Mouse (Mus musculus) stomach, postnatal 0 days (tissue): ENCODE measurements at regions not wholly inside any gene's neighbourhood (a gene's known extent, or its start where the extent isn't known, plus 50 kb on each side); places are given as distances from the start of the nearest gene placed in this dataset.

Source experiments
- CTCF ChIP-seq: IDR thresholded peaks from 2 replicates; pipeline ENCODE4 v1.5.1; 2016; ENCODE audit warnings: antibody characterized with exemption, low read depth, mild to moderate bottlenecking, moderate library complexity
- EP300 ChIP-seq: optimal IDR thresholded peaks from 2 replicates; pipeline ENCODE3; 2016; ENCODE audit warnings: antibody characterized with exemption

GRCm38 (mm10) chr13:83072073-83072472 is 431.8 kb upstream of the Mef2c start:
- TF ChIP-seq CTCF: no peak
- no peak for TF ChIP-seq EP300
